Mouse (Mus musculus) lung, embryonic 14.5 days (tissue): ENCODE results near the gene Mob3a. TPM values are rescaled to one million over a fixed set of nuclear protein-coding genes. Genes with fewer than 3 reads are reported as not detected.

Experiments used
- ATAC-seq: fragments of 200-750 bp; cut with Nextera tagmentation; 2 replicates; pipeline ENCODE4 v1.8.0; 2017; ENCODE audit warnings: mild to moderate bottlenecking, moderate TSS enrichment, moderate library complexity; ENCODE audit not compliant: insufficient read depth
- DNase-seq: peaks from one replicate; pipeline ENCODE4 v3.0.0-alpha.2; 2015
- H3K27ac ChIP-seq: fragments of 300-500 bp; sonication (generic); 2 replicates; pipeline ENCODE4 v1.5.1; 2014; ENCODE audit warnings: low read depth, mild to moderate bottlenecking, moderate library complexity
- H3K27me3 ChIP-seq: fragments of 300-500 bp; sonication (generic); 2 replicates; pipeline ENCODE4 v1.6.1; 2014; ENCODE audit warnings: low read length, control low read depth; ENCODE audit not compliant: insufficient read depth
- H3K36me3 ChIP-seq: fragments of 300-500 bp; sonication (generic); 2 replicates; pipeline ENCODE4 v1.6.1; 2014; ENCODE audit warnings: control low read depth; ENCODE audit not compliant: insufficient read depth
- H3K4me1 ChIP-seq: fragments of 300-500 bp; sonication (generic); 2 replicates; pipeline ENCODE4 v1.6.1; 2014; ENCODE audit warnings: antibody characterized with exemption, control low read depth; ENCODE audit not compliant: insufficient read depth
- H3K4me2 ChIP-seq: fragments of 300-500 bp; sonication (generic); 2 replicates; pipeline ENCODE4 v1.6.1; 2014; ENCODE audit warnings: mild to moderate bottlenecking
- H3K4me3 ChIP-seq: fragments of 300-500 bp; sonication (generic); 2 replicates; pipeline ENCODE4 v1.5.1; 2014; ENCODE audit warnings: low read depth, low read length
- H3K9ac ChIP-seq: fragments of 300-500 bp; sonication (generic); 2 replicates; pipeline ENCODE4 v1.6.1; 2014
- H3K9me3 ChIP-seq: fragments of 300-500 bp; sonication (generic); 2 replicates; pipeline ENCODE4 v1.6.1; 2016; ENCODE audit warnings: low read depth, low read length, control low read depth
- CTCF ChIP-seq: IDR thresholded peaks from 2 replicates; pipeline ENCODE4 v1.5.1; 2016; ENCODE audit warnings: antibody characterized with exemption, low read depth
- WGBS: fragments of 180-500 bp; shearing (Covaris S2); extraction: QIAGEN DNeasy Blood & Tissue Kit; methylation state at CpG from one replicate; pipeline ENCODE4 v1.1.7; 2014; 5-methylcytosine and 5-hydroxymethylcytosine counted together
- polyA plus RNA-seq: library from polyadenylated mRNA; unstranded; fragments of >200 nt; fragmentation: Nextera tagmentation; extraction: Ambion mirVana; gene quantifications from 2 replicates; pipeline ENCODE4 v1.2.1, GENCODE M21; 2014

Mob3a gene
- polyA plus RNA-seq, 1 experiment from 2014 or later: 40.3 TPM

DNA sequence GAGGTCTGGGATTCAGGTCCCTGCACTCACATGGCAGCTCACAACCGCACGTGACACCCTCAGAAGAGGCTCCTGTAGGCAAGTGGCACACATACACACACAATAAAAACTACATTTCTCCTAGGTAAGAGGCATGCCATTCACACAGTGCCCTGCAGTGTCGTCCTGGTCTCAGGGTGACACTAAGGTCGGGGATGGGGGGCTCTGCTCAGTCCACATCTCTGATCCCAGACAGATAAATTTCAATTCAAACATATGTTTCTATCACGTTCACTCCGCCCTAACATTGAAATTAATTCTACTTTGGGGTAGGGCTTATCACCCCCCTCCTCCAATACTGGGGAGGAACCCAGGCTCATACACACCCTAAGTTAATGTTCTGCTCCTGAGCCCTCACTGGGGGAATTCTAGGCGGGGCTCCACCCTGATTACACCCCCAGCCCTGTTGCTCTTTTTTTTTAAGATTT, 1.7 kb downstream of the Mob3a start:
- no peak for ATAC-seq
- Histone ChIP-seq H3K9me3 (no peaks in the 10 kb centered on the region), H3K4me2 (peak overlapping the region; percentile 80), H3K27me3 (no peaks in the 10 kb centered on the region), H3K36me3 (0 out of 2 replicates have a peak, but pooled peaks cover 5% of the 10 kb centered on the region), H3K27ac (no peak overlapping the region), H3K9ac (no peak overlapping the region), H3K4me1 (peaks cover 22% of the 10 kb centered on the region), H3K4me3 (peak overlapping the region; percentile 59; the same call in 1 of the 2 replicates)
- TF ChIP-seq CTCF: no peak
- WGBS: 82% methylated on average over 7 of the region's 7 CpGs
- DNase-seq: no peak

GRCm38 (mm10) chr10:80698605-80699004, 3.2 kb downstream of the Mob3a start:
- no peak for ATAC-seq
- Histone ChIP-seq H3K4me1 (peaks cover 22% of the 10 kb centered on the region), H3K9ac (no peak overlapping the region), H3K27ac (no peak overlapping the region), H3K4me3 (no peak overlapping the region), H3K36me3 (peaks cover 16% of the 10 kb centered on the region; the same call in 1 of the 2 replicates), H3K4me2 (no peak overlapping the region), H3K9me3 (no peaks in the 10 kb centered on the region), H3K27me3 (no peaks in the 10 kb centered on the region)
- DNase-seq: no peak
- 87% methylated on average over 9 of the region's 9 CpGs for WGBS
- no peak for TF ChIP-seq CTCF

DNA sequence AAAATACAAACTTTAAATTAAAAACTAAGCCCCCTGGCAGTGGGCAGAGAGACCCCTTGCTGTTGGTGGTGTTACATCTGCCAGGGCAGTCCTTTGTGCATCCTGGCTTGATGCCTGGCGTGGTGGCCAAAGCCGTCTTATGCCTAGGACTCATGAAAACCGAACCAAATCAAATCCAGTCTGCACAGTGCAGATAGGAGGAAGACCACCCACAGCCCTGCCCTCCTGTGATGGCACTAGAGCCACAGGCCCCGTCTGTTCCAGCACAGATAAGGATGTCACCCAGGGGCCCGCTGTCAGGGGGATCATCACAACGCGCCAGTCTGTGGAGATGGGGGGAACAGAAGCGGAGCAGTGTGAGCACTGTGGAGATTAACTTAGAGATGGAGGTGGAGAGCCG, 4.0 kb downstream of the Mob3a start:
- Histone ChIP-seq H3K36me3 (peaks cover 19% of the 10 kb centered on the region; the same call in 1 of the 2 replicates), H3K4me3 (no peak overlapping the region), H3K4me2 (no peak overlapping the region), H3K4me1 (peaks cover 22% of the 10 kb centered on the region), H3K9me3 (no peaks in the 10 kb centered on the region), H3K9ac (no peak overlapping the region), H3K27me3 (no peaks in the 10 kb centered on the region), H3K27ac (no peak overlapping the region)
- WGBS: 66% methylated on average over 9 of the region's 9 CpGs
- ATAC-seq (no peak), DNase-seq (no peak)
- no peak for TF ChIP-seq CTCF

DNA sequence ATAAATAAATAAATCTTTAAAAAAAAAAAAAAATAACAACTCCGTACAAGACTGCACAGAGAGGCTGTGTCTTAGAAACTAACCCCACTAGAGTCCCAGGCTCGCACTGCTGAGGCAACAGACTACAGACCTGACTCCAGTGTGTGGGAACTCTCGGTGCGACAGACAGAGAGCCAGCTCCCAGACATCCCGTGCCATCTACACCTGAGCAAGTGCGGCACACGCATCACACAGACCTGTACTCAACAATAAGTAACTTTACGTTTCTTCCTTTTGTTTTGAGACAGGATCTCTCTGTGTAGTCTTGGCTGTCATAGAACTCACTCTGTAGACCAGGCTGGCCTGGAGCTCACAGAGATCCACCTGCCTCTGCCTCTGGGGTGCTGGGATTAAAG, 4.4 kb downstream of the Mob3a start:
- Histone ChIP-seq H3K9ac (no peak overlapping the region; the same call in 1 of the 2 replicates), H3K4me1 (peaks cover 22% of the 10 kb centered on the region), H3K27ac (no peak overlapping the region), H3K4me3 (no peak overlapping the region), H3K36me3 (peaks cover 19% of the 10 kb centered on the region; the same call in 1 of the 2 replicates), H3K27me3 (no peaks in the 10 kb centered on the region), H3K9me3 (no peaks in the 10 kb centered on the region), H3K4me2 (no peak overlapping the region)
- WGBS: 87% methylated on average over 8 of the region's 8 CpGs
- ATAC-seq (no peak), DNase-seq (no peak)
- no peak for TF ChIP-seq CTCF

DNA sequence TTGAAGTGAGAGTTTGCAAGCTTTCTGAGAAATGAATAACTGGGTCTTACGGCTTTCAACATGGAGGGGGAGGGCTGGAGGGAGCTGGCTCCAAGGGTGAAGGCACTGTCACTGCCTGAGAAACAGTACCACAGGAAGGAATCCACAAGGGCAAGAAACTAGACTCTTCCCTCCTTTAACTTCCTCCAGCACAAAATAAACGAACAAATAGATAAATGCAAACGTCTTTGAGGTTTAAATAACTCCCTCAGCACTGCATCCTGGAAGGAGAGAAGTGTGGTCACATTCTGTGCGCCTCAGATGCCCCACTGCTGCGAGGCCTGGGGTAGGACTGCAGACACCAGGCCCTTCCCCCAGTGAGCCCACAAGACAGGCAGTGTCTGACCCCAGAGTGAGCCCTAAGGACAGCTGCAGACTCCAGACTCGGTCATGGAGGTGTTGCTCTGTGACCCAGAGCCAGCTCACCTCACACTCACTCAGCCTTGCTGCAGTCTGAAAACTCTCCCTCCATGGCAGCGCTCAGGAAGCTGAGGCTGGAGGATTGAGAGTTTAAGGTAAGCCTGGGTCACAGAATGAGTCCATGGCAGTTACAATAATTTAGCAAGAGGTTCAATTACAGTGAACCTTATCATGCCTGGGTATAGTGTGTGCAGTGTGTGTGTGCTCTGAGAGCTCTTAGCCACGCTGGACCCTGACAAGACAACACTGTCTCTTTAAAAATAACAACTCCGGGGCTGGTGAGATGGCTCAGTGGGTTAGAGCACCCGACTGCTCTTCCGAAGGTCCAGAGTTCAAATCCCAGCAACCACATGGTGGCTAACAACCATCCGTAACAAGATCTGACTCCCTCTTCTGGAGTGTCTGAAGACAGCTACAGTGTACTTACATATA, 5.0 kb downstream of the Mob3a start:
- Histone ChIP-seq H3K4me1 (peaks cover 22% of the 10 kb centered on the region), H3K9ac (peak overlapping the region; percentile 34; the same call in 1 of the 2 replicates), H3K4me2 (no peak overlapping the region), H3K4me3 (no peak overlapping the region), H3K27me3 (no peaks in the 10 kb centered on the region), H3K9me3 (no peaks in the 10 kb centered on the region), H3K36me3 (peaks cover 19% of the 10 kb centered on the region; the same call in 1 of the 2 replicates), H3K27ac (peak overlapping the region; percentile 65)
- DNase-seq (no peak), ATAC-seq (no peak)
- 44% methylated on average over 11 of the region's 12 CpGs for WGBS
- TF ChIP-seq CTCF: no peak

GRCm38 (mm10) chr10:80695801-80696501, 5.8 kb downstream of the Mob3a start:
- Histone ChIP-seq H3K4me1 (peaks cover 22% of the 10 kb centered on the region), H3K4me3 (no peak overlapping the region), H3K27ac (peak overlapping the region; percentile 65), H3K9ac (no peak overlapping the region; the same call in 1 of the 2 replicates), H3K9me3 (no peaks in the 10 kb centered on the region), H3K4me2 (no peak overlapping the region), H3K27me3 (no peaks in the 10 kb centered on the region), H3K36me3 (peaks cover 22% of the 10 kb centered on the region; the same call in 1 of the 2 replicates)
- DNase-seq: peak; percentile 22
- TF ChIP-seq CTCF: no peak
- WGBS: 49% methylated on average over 10 of the region's 10 CpGs
- no peak for ATAC-seq

DNA sequence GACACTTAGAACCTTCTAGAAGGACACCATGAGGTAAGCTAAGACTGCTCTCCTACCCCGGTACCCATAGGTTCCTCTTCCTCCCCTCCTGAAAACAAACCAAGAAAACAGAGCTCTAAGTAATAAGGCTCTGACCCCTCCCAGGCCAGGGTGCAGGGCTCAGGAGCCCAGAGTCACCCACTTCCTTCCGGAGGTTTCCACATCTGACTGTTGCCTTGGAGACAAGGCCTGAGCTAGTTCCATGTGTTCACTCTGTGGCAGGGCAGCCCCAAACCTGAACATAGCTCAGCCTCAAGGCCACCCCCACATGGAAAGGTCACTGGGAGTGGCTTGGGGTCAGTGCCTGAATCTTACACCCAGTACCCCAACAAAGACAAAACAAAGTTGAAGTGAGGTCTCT, 6.6 kb downstream of the Mob3a start:
- no peak overlapping the region for H3K4me2 ChIP-seq
- H3K27me3 ChIP-seq: no peaks in the 10 kb centered on the region
- no peak for ATAC-seq
- no peak overlapping the region for H3K9ac ChIP-seq
- no peak overlapping the region for H3K4me3 ChIP-seq
- H3K9me3 ChIP-seq: no peaks in the 10 kb centered on the region
- peaks cover 15% of the 10 kb centered on the region for H3K4me1 ChIP-seq
- H3K36me3 ChIP-seq: peaks cover 29% of the 10 kb centered on the region
- TF ChIP-seq CTCF: no peak
- peak; percentile 38 for DNase-seq
- 0 out of 2 replicates have a peak overlapping the region, but pooled peaks have one; percentile 65 for H3K27ac ChIP-seq
- 72% methylated on average over 2 of the region's 2 CpGs for WGBS
